Mouse (Mus musculus): ENCODE measurements at regions not wholly inside any gene's neighbourhood (a gene's known extent, or its start where the extent isn't known, plus 50 kb on each side); places are given as distances from the start of the nearest gene placed in this dataset.

DNA sequence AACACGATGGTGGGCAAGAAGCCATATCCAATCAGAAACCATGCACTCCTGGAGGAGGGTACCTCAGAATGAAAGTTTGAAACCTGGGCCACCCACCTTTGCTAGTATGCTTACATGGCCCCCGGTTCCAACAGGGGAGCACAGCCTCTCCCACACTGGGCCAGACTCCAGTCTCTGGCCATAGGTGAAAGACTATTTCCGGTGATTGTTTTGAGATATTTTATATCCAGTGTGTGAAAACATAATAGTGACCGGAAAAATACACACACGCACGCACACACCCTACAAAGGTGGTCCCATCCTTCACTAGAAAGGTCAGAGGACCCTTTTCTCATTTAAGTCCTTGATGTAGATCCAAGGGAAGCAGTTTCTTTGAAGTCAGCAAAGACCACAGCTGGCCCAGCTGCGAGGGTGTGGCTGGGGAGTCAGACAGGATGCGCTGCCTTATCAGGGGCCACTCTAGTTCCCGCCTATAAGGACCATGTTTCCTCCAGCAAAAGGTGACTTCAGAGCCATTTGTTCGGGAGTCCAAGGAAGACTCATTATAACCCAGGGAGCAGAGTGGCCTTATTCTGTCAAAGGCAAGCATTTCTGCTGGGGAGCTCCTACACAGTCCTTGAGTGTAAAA, 206.0 kb downstream of the Zfp36l1 start:
- DNase-seq: no peak

GRCm38 (mm10) chr12:79905828-79906737, 206.7 kb downstream of the Zfp36l1 start:
- DNase-seq: no peak

- DNase-seq: peak; percentile 36 to 42
These were observed 207.8 kb downstream of the Zfp36l1 start for GRCm38 (mm10) chr12:79904913-79905549.

- DNase-seq: no peak
These were observed 210.1 kb downstream of the Zfp36l1 start for GRCm38 (mm10) chr12:79902761-79903160.

GRCm38 (mm10) chr12:79902163-79902562, 210.7 kb downstream of the Zfp36l1 start:
- DNase-seq: no peak

- DNase-seq: no peak
These were observed 214.4 kb downstream of the Zfp36l1 start for GRCm38 (mm10) chr12:79898198-79898930.

- no peak for DNase-seq
These were observed 216.8 kb downstream of the Zfp36l1 start for GRCm38 (mm10) chr12:79895975-79896374.

DNA sequence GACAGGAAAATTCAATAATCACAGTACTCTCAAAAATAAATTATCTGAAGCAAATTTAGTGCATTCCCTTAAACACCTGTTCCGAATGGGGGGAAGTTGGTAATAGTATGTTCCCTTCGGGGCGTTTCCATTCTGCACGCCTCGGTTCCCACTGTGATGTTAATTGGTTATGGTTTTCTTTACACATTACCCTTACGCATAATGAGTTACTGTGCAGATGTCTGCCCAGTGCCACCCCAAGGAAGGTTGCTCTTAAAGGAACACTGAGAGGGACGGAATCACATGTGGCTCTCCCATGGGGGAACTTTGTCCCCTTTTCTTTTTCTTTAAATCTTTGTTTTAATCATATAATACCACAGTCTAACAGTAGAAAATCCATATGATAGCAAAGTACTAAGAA, 217.5 kb downstream of the Zfp36l1 start:
- DNase-seq: no peak

DNA sequence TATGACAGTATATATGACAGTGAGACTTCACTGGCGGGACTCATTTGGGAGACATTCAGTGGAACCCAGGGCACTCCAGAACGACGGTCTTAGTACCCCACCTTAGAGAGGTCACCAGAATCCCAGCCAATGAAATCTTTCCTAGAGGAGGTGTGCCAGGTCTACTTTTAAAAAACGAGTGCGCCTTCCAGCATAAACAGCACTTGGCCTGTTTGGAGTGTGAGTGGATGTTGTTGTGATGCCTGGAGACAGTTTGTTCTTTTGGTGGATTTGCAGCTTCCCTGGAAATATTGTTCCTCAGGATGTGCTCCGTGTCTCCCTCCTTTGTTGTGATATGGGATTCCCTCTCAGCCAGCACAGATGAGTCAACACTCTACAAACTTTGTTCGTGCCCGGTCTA, 219.9 kb downstream of the Zfp36l1 start:
- no peak for DNase-seq

- DNase-seq: no peak
These were observed 220.9 kb downstream of the Zfp36l1 start for GRCm38 (mm10) chr12:79891942-79892341.

- DNase-seq: peak in 1 of 2 experiments; percentile 31
These were observed 221.9 kb downstream of the Zfp36l1 start for GRCm38 (mm10) chr12:79890887-79891286.

- DNase-seq: no peak
These were observed 222.5 kb downstream of the Zfp36l1 start for GRCm38 (mm10) chr12:79890291-79890690.

DNA sequence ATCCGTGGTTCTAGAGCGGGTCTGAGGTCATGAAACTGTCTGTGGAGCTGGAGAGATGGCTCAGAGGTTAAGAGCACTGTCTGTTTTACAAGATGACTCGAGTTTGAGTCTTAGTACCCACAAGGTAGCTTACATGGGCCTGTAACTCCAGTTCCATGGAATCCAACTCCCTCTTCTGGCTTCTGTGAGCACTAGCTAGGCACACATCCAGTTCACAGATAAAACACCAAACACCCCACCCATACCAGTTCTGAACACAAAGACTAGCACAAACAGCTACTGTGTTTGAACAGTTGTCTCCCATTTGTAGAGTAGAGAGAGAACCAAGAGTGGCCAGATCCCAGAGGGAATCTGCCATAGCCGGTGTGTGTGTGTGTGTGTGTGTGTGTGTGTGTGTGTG, 224.0 kb downstream of the Zfp36l1 start:
- DNase-seq: no peak

DNA sequence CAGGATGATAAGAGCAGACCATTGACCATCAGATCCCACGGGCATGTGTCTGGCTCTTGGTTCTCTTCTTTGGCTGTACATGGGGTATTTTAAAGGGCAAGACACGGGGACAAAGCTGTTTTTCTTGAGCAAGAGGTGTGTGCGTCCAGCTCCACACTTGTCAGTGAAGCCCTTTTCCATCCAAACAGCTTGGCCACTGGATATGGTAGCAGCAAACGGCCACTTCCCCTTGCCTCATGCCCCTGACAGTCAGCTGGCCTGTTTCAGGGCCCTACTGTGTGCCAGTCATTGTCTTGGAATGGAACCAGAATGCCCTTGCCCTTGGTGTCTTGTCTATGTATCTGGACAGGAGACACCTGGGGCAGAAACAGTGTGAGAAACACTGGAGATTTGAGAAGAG, 224.7 kb downstream of the Zfp36l1 start:
- no peak for DNase-seq

DNA sequence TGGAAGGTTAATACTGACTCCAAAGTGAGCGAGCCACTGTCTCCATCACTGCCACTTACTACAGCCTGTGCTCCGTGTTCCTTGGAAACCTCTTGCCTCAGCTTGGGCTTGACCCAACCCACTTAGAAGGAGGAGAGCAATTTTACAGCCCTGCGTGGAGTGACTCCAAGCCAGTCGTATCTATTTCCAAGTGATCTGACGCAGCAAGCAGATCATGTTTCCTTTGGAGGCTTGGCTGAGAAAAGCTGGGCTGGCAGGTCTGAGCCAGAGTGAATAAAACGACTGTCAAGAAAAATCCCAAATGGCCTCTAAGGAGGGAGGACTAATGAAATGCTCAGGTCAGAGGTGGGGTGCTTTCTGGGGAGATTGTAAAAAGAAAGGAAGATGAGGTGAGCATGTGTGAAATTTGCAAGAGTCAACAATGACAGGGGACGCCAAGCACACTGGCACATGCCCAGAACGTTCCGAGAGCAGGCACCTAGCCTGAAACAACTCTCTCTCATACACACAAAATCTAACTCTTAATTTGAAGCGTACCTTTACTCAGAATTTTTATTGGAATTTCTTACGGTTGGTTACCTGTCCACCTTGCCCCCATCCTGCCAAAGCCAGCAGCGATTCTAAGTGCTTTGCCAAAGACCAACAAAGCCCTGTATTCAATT, 225.5 kb downstream of the Zfp36l1 start:
- peak; percentile 82 to 84 for DNase-seq

DNA sequence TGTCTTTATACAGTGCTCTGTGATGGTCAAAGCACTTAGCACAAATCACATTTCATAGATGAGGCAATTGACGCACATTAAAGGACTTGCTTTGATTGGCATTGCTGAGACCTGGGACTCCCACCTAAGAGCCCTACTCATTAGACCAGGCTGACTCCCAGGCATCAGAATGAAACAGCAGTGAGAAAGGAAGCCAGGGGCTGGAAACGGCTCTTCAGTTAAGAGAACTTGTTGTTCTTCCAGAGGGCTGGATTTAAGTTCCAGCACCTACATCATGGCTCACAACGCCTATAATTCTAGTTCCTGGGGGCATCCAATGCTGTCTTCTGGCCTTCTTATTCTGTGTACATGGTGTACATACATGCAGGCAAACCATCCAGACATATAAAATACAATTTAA, 226.3 kb downstream of the Zfp36l1 start:
- no peak for DNase-seq

DNA sequence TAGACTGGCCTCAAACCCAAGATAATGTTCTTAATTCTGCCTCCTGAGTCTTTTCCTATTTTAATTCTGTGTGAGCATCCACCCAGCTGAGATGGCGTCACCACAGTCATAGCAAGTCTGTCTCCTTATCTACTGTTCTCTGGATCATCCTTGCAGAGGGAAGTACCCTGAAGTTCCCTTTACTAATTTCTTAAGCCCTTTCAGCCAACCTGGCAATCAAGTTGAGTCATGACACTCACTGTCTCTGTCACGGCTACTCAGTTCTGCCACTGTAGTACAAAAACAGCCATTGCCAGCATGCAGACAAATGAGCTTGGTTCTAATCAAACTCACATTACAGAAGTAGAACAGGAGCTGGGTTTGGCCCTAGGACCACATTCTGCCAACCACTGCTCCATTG, 227.5 kb downstream of the Zfp36l1 start:
- no peak for DNase-seq

GRCm38 (mm10) chr12:79883651-79884050, 229.2 kb downstream of the Zfp36l1 start:
- DNase-seq: no peak

GRCm38 (mm10) chr12:79880751-79881261, 232.0 kb downstream of the Zfp36l1 start:
- DNase-seq: no peak

- no peak for DNase-seq
These were observed 232.5 kb downstream of the Zfp36l1 start for GRCm38 (mm10) chr12:79880346-79880745.

- DNase-seq: no peak
These were observed 232.9 kb downstream of the Zfp36l1 start for GRCm38 (mm10) chr12:79879918-79880273.
